Mouse (Mus musculus) forebrain, postnatal 0 days (tissue): ENCODE data around the gene Zfp871. TPM values are rescaled to one million over a fixed set of nuclear protein-coding genes. Genes with fewer than 3 reads are reported as not detected.
"Not testable (repeated sequence)": the region's sequence is repeated elsewhere in the genome, so short reads cannot be mapped to it uniquely, and the experiment has no call there.

Experiments used
- ATAC-seq: fragments of 200-750 bp; cut with Nextera tagmentation; 2 replicates; pipeline ENCODE4 v1.8.0; 2017; ENCODE audit warnings: mild to moderate bottlenecking, moderate library complexity
- DNase-seq: peaks from one replicate; pipeline ENCODE4 v3.0.0-alpha.2; 2015
- H3K27ac ChIP-seq: fragments of 300-500 bp; sonication (generic); 2 replicates; pipeline ENCODE4 v1.5.1; 2014; ENCODE audit warnings: low read depth, mild to moderate bottlenecking, antibody characterized with exemption, low read length, moderate library complexity, mixed read lengths
- H3K27me3 ChIP-seq: fragments of 300-500 bp; sonication (generic); 2 replicates; pipeline ENCODE4 v1.6.1; 2014; ENCODE audit warnings: mild to moderate bottlenecking, low read length, mixed read lengths; ENCODE audit not compliant: insufficient read depth
- H3K36me3 ChIP-seq: fragments of 300-500 bp; sonication (generic); 2 replicates; pipeline ENCODE4 v1.6.1; 2014; ENCODE audit warnings: mild to moderate bottlenecking, moderate library complexity; ENCODE audit not compliant: insufficient read depth
- H3K4me1 ChIP-seq: fragments of 300-500 bp; sonication (generic); 2 replicates; pipeline ENCODE4 v1.6.1; 2014; ENCODE audit warnings: antibody characterized with exemption; ENCODE audit not compliant: insufficient read depth
- H3K4me2 ChIP-seq: fragments of 300-500 bp; sonication (generic); 2 replicates; pipeline ENCODE4 v1.6.1; 2014; ENCODE audit warnings: low read depth, mild to moderate bottlenecking, moderate library complexity
- H3K4me3 ChIP-seq: fragments of 300-500 bp; sonication (generic); 2 replicates; pipeline ENCODE4 v1.5.1; 2014; ENCODE audit warnings: low read depth, low read length, mixed read lengths
- H3K9ac ChIP-seq: fragments of 300-500 bp; sonication (generic); 2 replicates; pipeline ENCODE4 v1.6.1; 2014; ENCODE audit warnings: mild to moderate bottlenecking
- H3K9me3 ChIP-seq: fragments of 300-500 bp; sonication (generic); 2 replicates; pipeline ENCODE4 v1.6.1; 2016; ENCODE audit warnings: low read length
- CTCF ChIP-seq: sonication (generic); IDR thresholded peaks from 2 replicates; pipeline ENCODE4 v1.5.1; 2016; ENCODE audit warnings: antibody characterized with exemption, control low read depth, low read depth
- WGBS: fragments of 180-500 bp; shearing (Covaris S2); extraction: QIAGEN DNeasy Blood & Tissue Kit; methylation state at CpG from one replicate; pipeline ENCODE4 v1.1.7; 2014; 5-methylcytosine and 5-hydroxymethylcytosine counted together
- polyA plus RNA-seq: library from polyadenylated mRNA; unstranded; fragments of >200 nt; fragmentation: Nextera tagmentation; extraction: Ambion mirVana; gene quantifications from 2 replicates; pipeline ENCODE4 v1.2.1, GENCODE M21; 2015
- total RNA-seq: library from RNA; depleted of rRNA; stranded (reverse); fragments of >200 nt; gene quantifications from 2 replicates; pipeline ENCODE4 v1.2.3, GENCODE M21; 2014; rRNA removed

Zfp871 gene
- total and polyA plus RNA-seq, 2 experiments from 2014 or later = 40.2 to 51.2 TPM

- ATAC-seq = no peak
- Histone ChIP-seq H3K4me2 (no peak overlapping the region), H3K27ac (no peak overlapping the region), H3K4me1 (no peaks in the 10 kb centered on the region), H3K9ac (no peak overlapping the region), H3K4me3 (no peak overlapping the region), H3K36me3 (no peaks in the 10 kb centered on the region), H3K27me3 (no peaks in the 10 kb centered on the region), H3K9me3 (no peaks in the 10 kb centered on the region)
- no peak for TF ChIP-seq CTCF
- DNase-seq = no peak
- 56% methylated on average over 5 of the region's 5 CpGs for WGBS
Observed at GRCm38 (mm10) chr17:32750611-32751010, 37.5 kb downstream of the Zfp871 start.

DNA sequence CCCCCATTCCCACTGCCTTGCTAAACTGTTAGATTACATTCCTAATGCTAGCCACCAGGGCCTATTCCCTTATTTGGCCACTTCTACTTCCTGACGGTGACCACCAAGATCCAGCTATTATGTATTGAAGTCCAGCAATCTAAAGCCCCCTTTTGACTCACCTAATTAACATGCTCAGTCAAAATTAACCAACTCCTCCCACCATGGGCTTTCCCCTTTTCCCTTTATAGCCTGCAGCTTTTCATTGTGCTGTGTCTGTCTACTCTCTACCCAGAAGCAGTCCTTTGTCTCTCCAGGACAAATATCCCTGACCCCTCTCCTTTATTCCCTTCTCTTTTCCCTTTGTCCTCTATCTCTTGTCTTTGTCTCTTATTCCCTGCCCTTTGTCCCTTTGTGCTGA lies 47.0 kb downstream of the Zfp871 start:
- no peak overlapping the region for H3K9ac ChIP-seq
- no peak for TF ChIP-seq CTCF
- no peak overlapping the region for H3K4me2 ChIP-seq
- no peaks in the 10 kb centered on the region for H3K9me3 ChIP-seq
- no peak overlapping the region for H3K4me3 ChIP-seq
- DNase-seq (no peak), ATAC-seq (no peak)
- H3K4me1 ChIP-seq = no peaks in the 10 kb centered on the region
- H3K27me3 ChIP-seq = no peaks in the 10 kb centered on the region
- no peak overlapping the region for H3K27ac ChIP-seq
- WGBS = 5% methylated on average over 1 of the region's 1 CpGs
- no peaks in the 10 kb centered on the region for H3K36me3 ChIP-seq

DNA sequence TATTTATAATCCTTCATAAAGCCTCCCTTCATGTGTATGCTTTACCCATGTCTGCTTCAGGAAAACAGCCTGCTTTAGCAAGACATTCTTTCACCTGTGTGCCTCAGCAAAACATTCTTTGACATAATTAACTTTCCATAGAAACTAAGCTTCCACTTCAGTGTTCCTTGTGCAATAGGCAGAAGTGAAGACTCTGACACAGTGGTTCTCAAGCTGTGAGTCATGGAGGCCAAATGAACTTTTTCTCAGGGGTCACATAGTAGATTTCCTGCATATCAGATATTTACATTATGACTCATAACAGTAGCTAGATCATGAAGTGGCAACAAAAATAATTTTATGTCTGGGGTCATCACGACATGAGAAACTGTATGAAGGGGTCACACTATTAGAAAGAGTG lies 49.7 kb downstream of the Zfp871 start:
- DNase-seq (no peak), ATAC-seq (no peak)
- H3K4me3 ChIP-seq = no peak overlapping the region
- H3K36me3 ChIP-seq = no peaks in the 10 kb centered on the region
- no peak for TF ChIP-seq CTCF
- no peaks in the 10 kb centered on the region for H3K9me3 ChIP-seq
- H3K27ac ChIP-seq = no peak overlapping the region
- no peak overlapping the region for H3K4me2 ChIP-seq
- no peak overlapping the region for H3K9ac ChIP-seq
- 96% methylated on average over 1 of the region's 1 CpGs for WGBS
- H3K4me1 ChIP-seq = no peaks in the 10 kb centered on the region
- no peaks in the 10 kb centered on the region for H3K27me3 ChIP-seq

DNA sequence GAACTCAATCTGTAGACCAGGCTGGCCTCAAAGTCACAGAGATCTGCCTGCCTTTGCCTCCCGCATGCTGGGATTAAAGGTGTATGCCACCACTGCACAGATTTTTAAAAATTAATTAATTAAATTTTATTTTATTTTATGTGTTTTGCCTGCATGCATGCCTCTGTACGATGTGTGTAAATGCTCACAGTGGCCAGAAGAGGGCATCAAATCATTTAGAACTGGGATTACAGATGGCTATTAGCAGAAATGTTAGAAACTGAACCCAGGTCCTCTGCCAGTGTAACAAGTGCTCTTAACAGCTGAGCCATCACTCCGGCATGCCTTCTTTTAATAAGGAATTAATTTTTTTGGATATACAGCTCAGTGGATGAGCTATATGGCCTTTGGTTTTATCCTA lies 59.1 kb downstream of the Zfp871 start:
- Histone ChIP-seq H3K4me2 (no peak overlapping the region), H3K4me1 (no peaks in the 10 kb centered on the region), H3K9ac (no peak overlapping the region), H3K27me3 (no peaks in the 10 kb centered on the region), H3K36me3 (no peaks in the 10 kb centered on the region), H3K27ac (no peak overlapping the region), H3K9me3 (no peaks in the 10 kb centered on the region), H3K4me3 (no peak overlapping the region)
- DNase-seq = no peak
- 77% methylated on average over 3 of the region's 3 CpGs for WGBS
- ATAC-seq = no peak
- TF ChIP-seq CTCF = peak; percentile 36

DNA sequence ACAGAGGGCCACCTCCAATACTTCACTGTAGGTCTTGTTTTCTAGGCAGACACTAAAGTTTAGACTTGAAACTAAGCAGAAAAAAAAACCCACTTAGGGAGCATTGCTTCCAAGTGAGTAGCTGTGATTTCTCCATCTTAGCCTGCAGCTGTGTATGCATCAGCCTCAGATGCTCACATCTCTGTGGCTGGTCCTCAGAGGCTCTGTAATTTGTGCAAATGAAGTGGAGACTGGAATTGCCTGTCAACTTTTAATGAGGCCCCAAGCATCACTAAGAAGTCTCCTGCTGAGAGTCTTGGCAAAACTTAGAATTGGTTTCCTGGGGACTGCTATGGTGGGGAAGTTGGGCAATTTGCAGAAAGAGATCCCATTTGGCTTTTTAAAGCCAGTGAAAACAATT lies 61.7 kb downstream of the Zfp871 start:
- H3K9ac ChIP-seq, H3K27ac ChIP-seq, H3K4me2 ChIP-seq, H3K9me3 ChIP-seq, DNase-seq, H3K4me3 ChIP-seq, H3K36me3 ChIP-seq, H3K4me1 ChIP-seq, H3K27me3 ChIP-seq: not testable (repeated sequence)
- peak; percentile 73 for ATAC-seq

- 66% methylated on average over 7 of the region's 7 CpGs for WGBS
- no peak overlapping the region for H3K4me2 ChIP-seq
Observed at GRCm38 (mm10) chr17:32722771-32723170, 65.3 kb downstream of the Zfp871 start.

GRCm38 (mm10) chr17:32722151-32722550 lies 65.9 kb downstream of the Zfp871 start:
- not testable (repeated sequence) for ATAC-seq, H3K4me2 ChIP-seq, H3K36me3 ChIP-seq

More at GRCm38 (mm10) chr17:32722771-32723170, 65.3 kb downstream of the Zfp871 start:
- Histone ChIP-seq H3K4me1 (no peaks in the 10 kb centered on the region), H3K9ac (no peak overlapping the region), H3K27ac (no peak overlapping the region), H3K9me3 (no peaks in the 10 kb centered on the region), H3K27me3 (no peaks in the 10 kb centered on the region), H3K4me3 (no peak overlapping the region), H3K36me3 (no peaks in the 10 kb centered on the region)
- ATAC-seq (no peak), DNase-seq (no peak)
- TF ChIP-seq CTCF = no peak

More at GRCm38 (mm10) chr17:32722151-32722550, 65.9 kb downstream of the Zfp871 start:
- H3K27ac ChIP-seq, H3K4me1 ChIP-seq, H3K27me3 ChIP-seq, H3K4me3 ChIP-seq, DNase-seq, H3K9me3 ChIP-seq, H3K9ac ChIP-seq: not testable (repeated sequence)
- WGBS = 93% methylated on average over 1 of the region's 1 CpGs

Other genes starting within 250 kb of the Zfp871 start
- gene Cyp4f37, start 167.0 kb downstream of the Zfp871 start, total RNA-seq = not detected in 2 replicates
- gene Cyp4f37, start 167.0 kb downstream of the Zfp871 start, polyA plus RNA-seq = 0.44 TPM in 1 of 2 replicates, not detected in the other
- not detected in 2 replicates for gene Cyp4f40, start 129.4 kb downstream of the Zfp871 start, total RNA-seq
- gene Cyp4f40, start 129.4 kb downstream of the Zfp871 start, polyA plus RNA-seq = 0.16 TPM in 1 of 2 replicates, not detected in the other
- 4.2 and 9.0 TPM in 2 replicates for gene Cyp4f15, start 102.7 kb downstream of the Zfp871 start, total RNA-seq
- gene Cyp4f15, start 102.7 kb downstream of the Zfp871 start, polyA plus RNA-seq = 1.6 and 2.9 TPM in 2 replicates
- 21.9 and 25.0 TPM in 2 replicates for gene Zfp811, start 21.6 kb upstream of the Zfp871 start, total RNA-seq
- 7.6 and 19.7 TPM in 2 replicates for gene Zfp811, start 21.6 kb upstream of the Zfp871 start, polyA plus RNA-seq
- 21.9 and 26.3 TPM in 2 replicates for gene Zfp799, start 42.0 kb upstream of the Zfp871 start, total RNA-seq
- 10.2 and 14.3 TPM in 2 replicates for gene Zfp799, start 42.0 kb upstream of the Zfp871 start, polyA plus RNA-seq
- gene Zfp870, start 103.4 kb upstream of the Zfp871 start, total RNA-seq = 9.1 and 9.3 TPM in 2 replicates
- gene Zfp870, start 103.4 kb upstream of the Zfp871 start, polyA plus RNA-seq = 4.4 and 5.2 TPM in 2 replicates
- gene Cyp4f14, start 129.1 kb upstream of the Zfp871 start, total RNA-seq = 0.31 and 0.62 TPM in 2 replicates
- 0.38 and 0.48 TPM in 2 replicates for gene Cyp4f14, start 129.1 kb upstream of the Zfp871 start, polyA plus RNA-seq
- 6.9 and 7.1 TPM in 2 replicates for gene Cyp4f13, start 159.1 kb upstream of the Zfp871 start, total RNA-seq
- gene Cyp4f13, start 159.1 kb upstream of the Zfp871 start, polyA plus RNA-seq = 6.9 and 7.8 TPM in 2 replicates
- 6.9 and 10.1 TPM in 2 replicates for gene Zfp472, start 177.5 kb upstream of the Zfp871 start, total RNA-seq
- 6.8 and 7.5 TPM in 2 replicates for gene Zfp472, start 177.5 kb upstream of the Zfp871 start, polyA plus RNA-seq
- gene Zfp952, start 204.8 kb upstream of the Zfp871 start, total RNA-seq = 19.3 and 19.7 TPM in 2 replicates
- 9.0 and 12.3 TPM in 2 replicates for gene Zfp952, start 204.8 kb upstream of the Zfp871 start, polyA plus RNA-seq
- gene Zfp763, start 245.1 kb upstream of the Zfp871 start, total RNA-seq = 24.3 and 28.5 TPM in 2 replicates
- 15.4 and 19.9 TPM in 2 replicates for gene Zfp763, start 245.1 kb upstream of the Zfp871 start, polyA plus RNA-seq